17 mouse cellular contexts compared by ENCODE assay signal in the genomic region with DNA sequence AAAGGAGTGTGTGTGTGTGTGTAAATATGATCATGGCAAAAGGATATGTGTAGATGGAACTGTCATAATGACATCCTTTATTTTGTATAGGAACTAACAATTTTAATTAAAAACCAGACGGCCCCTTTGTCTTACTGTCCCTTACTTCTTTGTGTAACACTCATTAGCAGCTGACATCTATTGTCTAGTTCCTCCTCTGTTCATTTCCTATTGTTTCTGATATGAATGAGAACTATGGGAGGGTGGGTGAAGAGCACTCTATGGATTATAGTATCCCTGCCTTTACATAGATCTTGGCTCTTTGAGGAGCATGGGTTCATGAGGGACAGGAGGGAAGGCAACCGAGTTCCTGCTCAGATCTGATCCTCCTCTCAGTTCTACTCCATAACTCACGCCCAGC.
DNase-seq lines count a peak whose midpoint lies in the region; ATAC-seq and TF ChIP-seq lines count a peak whose summit lies in the region.
"Had no signal": no experiment of that assay in that cellular context is flagged by ENCODE, and none has a peak within 500 bp of the region (broad histone marks: within the 10 kb centered on the region; RNA-seq: fewer than 3 reads in every experiment).

No protein-coding gene starts in this region.

- H3K9ac ChIP-seq in heart, embryonic 12.5 days = no peak overlapping the region
- H3K9ac ChIP-seq in heart, adult 2 months (ENCODE audit: low read depth, low read length) = no peak overlapping the region
- H3K9ac ChIP-seq in heart, embryonic 16.5 days (ENCODE audit: low read length) = no peak overlapping the region
- no peak overlapping the region for H3K9ac ChIP-seq in midbrain, embryonic 15.5 days
- H3K9ac ChIP-seq: forebrain, embryonic 15.5 days; hindbrain, embryonic 13.5 days had no signal

- 46% methylated on average over 3 of the region's 3 CpGs for WGBS in heart, embryonic 12.5 days
- 41% methylated on average over 3 of the region's 3 CpGs for WGBS in heart, adult 2 months
- 36% methylated on average over 3 of the region's 3 CpGs for WGBS in heart, embryonic 16.5 days
- 60% methylated on average over 3 of the region's 3 CpGs for WGBS in midbrain, embryonic 15.5 days

- TF ChIP-seq EP300 in heart, adult 2 months (IDR thresholded peaks at IDR 0.05; ENCODE audit: insufficient read depth, low read depth, low read length) = no peak

- no peak for ATAC-seq in heart, embryonic 12.5 days (ENCODE audit: insufficient number of reproducible peaks, low FRiP score)
- ATAC-seq in heart, embryonic 16.5 days (replicated peaks; ENCODE audit: extremely low read depth, insufficient read depth, low FRiP score) = no peak
- ATAC-seq in midbrain, embryonic 15.5 days (replicated peaks) = no peak
- ATAC-seq: forebrain, embryonic 15.5 days; hindbrain, postnatal 0 days had no signal

- H3K9me3 ChIP-seq in heart, embryonic 12.5 days (replicated peaks) = no peaks in the 10 kb centered on the region
- no peaks in the 10 kb centered on the region for H3K9me3 ChIP-seq in heart, embryonic 16.5 days (replicated peaks; ENCODE audit: control insufficient read depth, low read length)
- no peaks in the 10 kb centered on the region for H3K9me3 ChIP-seq in midbrain, embryonic 15.5 days
- H3K9me3 ChIP-seq: forebrain, embryonic 15.5 days; hindbrain, embryonic 13.5 days had no signal

- intact Hi-C loops in heart, adult 2 months (cut with DNase I) = no loop called here
- intact Hi-C loops in heart, postnatal 10 days (cut with DNase I) = no loop called here

- peaks cover 31% of the 10 kb centered on the region for H3K4me1 ChIP-seq in heart, embryonic 12.5 days (replicated peaks)
- no peaks in the 10 kb centered on the region for H3K4me1 ChIP-seq in heart, adult 2 months (ENCODE audit: control insufficient read depth, insufficient read depth, low read length)
- H3K4me1 ChIP-seq in heart, embryonic 16.5 days (ENCODE audit: control insufficient read depth, insufficient read depth, low read length) = peaks cover 16% of the 10 kb centered on the region
- no peaks in the 10 kb centered on the region for H3K4me1 ChIP-seq in midbrain, embryonic 15.5 days
- H3K4me1 ChIP-seq: forebrain, embryonic 15.5 days; hindbrain, embryonic 13.5 days had no signal

- 0 out of 2 replicates have a peak, but pooled peaks cover 4% of the 10 kb centered on the region for H3K27me3 ChIP-seq in heart, embryonic 12.5 days (replicated peaks)
- H3K27me3 ChIP-seq in heart, adult 2 months (ENCODE audit: control insufficient read depth, insufficient read depth, low read length) = no peaks in the 10 kb centered on the region
- no peaks in the 10 kb centered on the region; the same call in 1 of the 2 replicates for H3K27me3 ChIP-seq in heart, embryonic 16.5 days (ENCODE audit: control insufficient read depth, insufficient read depth, low read length)
- no peaks in the 10 kb centered on the region for H3K27me3 ChIP-seq in midbrain, embryonic 15.5 days (replicated peaks)
- H3K27me3 ChIP-seq: forebrain, embryonic 15.5 days had no signal

- no peak for TF ChIP-seq POLR2A in heart, adult 2 months (IDR thresholded peaks at IDR 0.05; ENCODE audit: insufficient read depth, low read depth, low read length)

- peak overlapping the region; percentile 74 for H3K27ac ChIP-seq in heart, embryonic 12.5 days (ENCODE audit: poor library complexity, severe bottlenecking)
- no peak overlapping the region for H3K27ac ChIP-seq in heart, adult 2 months
- peak overlapping the region; percentile 60; the same call in 1 of the 2 replicates for H3K27ac ChIP-seq in heart, embryonic 16.5 days (ENCODE audit: low read length)
- no peak overlapping the region for H3K27ac ChIP-seq in midbrain, embryonic 15.5 days
- H3K27ac ChIP-seq: forebrain, embryonic 15.5 days; hindbrain, embryonic 13.5 days; hindbrain, postnatal 0 days had no signal

- no peaks in the 10 kb centered on the region for H3K79me2 ChIP-seq in heart, adult 2 months (replicated peaks; ENCODE audit: control insufficient read depth, insufficient read depth, low read length)

- no peak for TF ChIP-seq CTCF in heart, adult 2 months (IDR thresholded peaks at IDR 0.05)

- no peak overlapping the region for H3K4me3 ChIP-seq in heart, embryonic 12.5 days
- no peak overlapping the region for H3K4me3 ChIP-seq in heart, adult 2 months
- no peak overlapping the region for H3K4me3 ChIP-seq in heart, embryonic 16.5 days (ENCODE audit: low read length)
- no peak overlapping the region for H3K4me3 ChIP-seq in midbrain, embryonic 15.5 days
- H3K4me3 ChIP-seq: forebrain, embryonic 15.5 days; hindbrain, embryonic 13.5 days had no signal

- DNase-seq in heart, adult 2 months = no peak
- DNase-seq in heart, postnatal 10 days = no peak
- DNase-seq in retina, embryonic 14.5 days (ENCODE audit: low spot score) = peak; percentile 57
- DNase-seq: adrenal gland, adult 2 months; adrenal gland, postnatal 25 days; cerebellum, adult 18-20 months; cerebellum, adult 9-11 months; cerebellum, postnatal 36 days; gastrocnemius, postnatal 36 days; heart, adult 11 months; kidney, adult 11 months had no signal

- H3K36me3 ChIP-seq in heart, embryonic 12.5 days = no peaks in the 10 kb centered on the region
- no peaks in the 10 kb centered on the region for H3K36me3 ChIP-seq in heart, adult 2 months (ENCODE audit: control insufficient read depth, insufficient read depth, low read length)
- no peaks in the 10 kb centered on the region for H3K36me3 ChIP-seq in heart, embryonic 16.5 days (ENCODE audit: control insufficient read depth, insufficient read depth)
- H3K36me3 ChIP-seq in midbrain, embryonic 15.5 days (replicated peaks) = no peaks in the 10 kb centered on the region
- H3K36me3 ChIP-seq: forebrain, embryonic 15.5 days; hindbrain, embryonic 13.5 days had no signal

- H3K4me2 ChIP-seq in heart, embryonic 12.5 days = no peak overlapping the region
- H3K4me2 ChIP-seq in heart, embryonic 16.5 days (ENCODE audit: low read depth, low read length) = no peak overlapping the region
- H3K4me2 ChIP-seq in midbrain, embryonic 15.5 days = no peak overlapping the region
- H3K4me2 ChIP-seq: forebrain, embryonic 15.5 days; hindbrain, embryonic 13.5 days had no signal

Comparison
In these comparisons a context has a peak if more than half of its experiments do, and no peak if none do; other contexts are left out.
1. H3K27ac ChIP-seq: peak in heart, embryonic 12.5 days (single experiment) and heart, embryonic 16.5 days (single experiment); none in heart, adult 2 months (single experiment) and midbrain, embryonic 15.5 days (single experiment).